Mouse (Mus musculus) neural tube, embryonic 13.5 days (tissue): ENCODE data around the gene Vmn1r152. TPM values are rescaled to one million over a fixed set of nuclear protein-coding genes. Genes with fewer than 3 reads are reported as not detected.
"Not testable (repeated sequence)": the region's sequence is repeated elsewhere in the genome, so short reads cannot be mapped to it uniquely, and the experiment has no call there.

Source experiments
- ATAC-seq: fragments of 200-750 bp; cut with Nextera tagmentation; 2 replicates; pipeline ENCODE4 v1.8.0; 2017; ENCODE audit warnings: low read depth, mild to moderate bottlenecking, moderate TSS enrichment, moderate library complexity
- H3K27ac ChIP-seq: fragments of 300-500 bp; sonication (generic); replicated peaks from 2 replicates; pipeline ENCODE4 v1.5.1; 2015; ENCODE audit warnings: moderate library complexity, mild to moderate bottlenecking, inconsistent platforms
- H3K27me3 ChIP-seq: fragments of 300-500 bp; sonication (generic); 2 replicates; pipeline ENCODE4 v1.6.1; 2015; ENCODE audit warnings: mild to moderate bottlenecking, inconsistent platforms
- H3K36me3 ChIP-seq: fragments of 300-500 bp; sonication (generic); 2 replicates; pipeline ENCODE4 v1.6.1; 2015; ENCODE audit warnings: mild to moderate bottlenecking, inconsistent platforms
- H3K4me1 ChIP-seq: fragments of 300-500 bp; sonication (generic); replicated peaks from 2 replicates; pipeline ENCODE4 v1.6.1; 2015; ENCODE audit warnings: inconsistent platforms
- H3K4me2 ChIP-seq: fragments of 300-500 bp; sonication (generic); 2 replicates; pipeline ENCODE4 v1.6.1; 2015; ENCODE audit warnings: inconsistent platforms, mild to moderate bottlenecking, moderate library complexity
- H3K4me3 ChIP-seq: fragments of 300-500 bp; sonication (generic); 2 replicates; pipeline ENCODE4 v1.5.1; 2015; ENCODE audit warnings: mild to moderate bottlenecking, inconsistent platforms
- H3K9ac ChIP-seq: fragments of 300-500 bp; sonication (generic); 2 replicates; pipeline ENCODE4 v1.6.1; 2015; ENCODE audit warnings: moderate library complexity, mild to moderate bottlenecking, inconsistent platforms
- H3K9me3 ChIP-seq: fragments of 300-500 bp; sonication (generic); 2 replicates; pipeline ENCODE4 v1.6.1; 2016; ENCODE audit warnings: inconsistent platforms
- WGBS: fragments of 180-500 bp; shearing (Covaris S2); methylation state at CpG from one replicate; pipeline ENCODE4 v1.1.7; 2015; 5-methylcytosine and 5-hydroxymethylcytosine counted together
- polyA plus RNA-seq: library from polyadenylated mRNA; unstranded; fragments of >200 nt; fragmentation: Nextera tagmentation; extraction: Ambion mirVana; gene quantifications from 2 replicates; pipeline ENCODE4 v1.2.1, GENCODE M21; 2015

The Vmn1r152 gene
- polyA plus RNA-seq, result not detected in 2 replicates

DNA sequence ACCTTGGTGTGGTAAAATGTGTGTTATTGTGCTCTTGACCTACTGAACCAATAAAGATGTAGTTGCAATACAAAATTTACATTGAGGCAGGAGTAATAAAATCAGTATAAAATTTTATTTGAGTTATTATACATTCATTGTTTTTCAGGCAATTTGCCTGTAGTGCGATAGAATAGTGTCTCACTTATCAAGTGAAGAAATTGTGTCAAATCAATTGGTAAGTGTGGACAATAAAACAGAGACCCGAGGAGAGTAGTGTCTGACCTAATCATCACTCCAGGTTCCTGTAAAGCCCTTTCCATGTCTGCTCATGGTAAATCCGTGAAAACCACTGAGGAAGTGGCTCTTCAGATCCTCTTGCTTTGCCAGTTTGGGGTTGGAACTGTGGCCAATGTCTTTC lies at the start of gene Vmn1r152:
Vmn1r152 (plus strand) TSS at position 301 of the 400 bp plus-strand sequence.
- not testable (repeated sequence) for H3K9me3 ChIP-seq, H3K4me2 ChIP-seq, H3K27ac ChIP-seq, H3K9ac ChIP-seq, H3K27me3 ChIP-seq, H3K4me3 ChIP-seq, ATAC-seq, H3K4me1 ChIP-seq, H3K36me3 ChIP-seq
- no CpG with 5 or more reads among the region's 3 CpGs for WGBS

DNA sequence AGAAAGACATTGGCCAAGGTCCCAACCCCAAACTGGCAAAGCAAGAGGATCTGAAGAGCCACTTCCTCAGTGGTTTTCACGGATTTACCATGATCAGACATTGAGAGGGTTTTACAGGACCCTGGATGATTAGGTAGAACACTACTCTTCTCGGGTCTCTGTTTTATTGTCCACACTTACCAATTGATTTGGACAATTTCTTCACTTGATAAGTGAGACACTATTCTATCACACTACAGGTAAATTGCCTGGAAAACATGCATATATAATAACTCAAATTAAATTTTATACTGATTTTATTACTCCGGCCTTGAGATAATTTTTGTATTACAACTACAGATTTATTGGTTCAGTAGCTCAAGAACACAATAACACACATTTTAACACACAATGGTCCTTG lies 23.2 kb upstream of the Vmn1r152 start, which contains the start of gene Vmn1r151:
Vmn1r151 (minus strand) TSS at position 101 of the 400 bp plus-strand sequence.
- H3K36me3 ChIP-seq, H3K4me1 ChIP-seq, H3K9me3 ChIP-seq, ATAC-seq, H3K4me2 ChIP-seq, H3K27me3 ChIP-seq, H3K9ac ChIP-seq, H3K4me3 ChIP-seq, H3K27ac ChIP-seq: not testable (repeated sequence)
- 69% methylated on average over 2 of the region's 3 CpGs for WGBS

DNA sequence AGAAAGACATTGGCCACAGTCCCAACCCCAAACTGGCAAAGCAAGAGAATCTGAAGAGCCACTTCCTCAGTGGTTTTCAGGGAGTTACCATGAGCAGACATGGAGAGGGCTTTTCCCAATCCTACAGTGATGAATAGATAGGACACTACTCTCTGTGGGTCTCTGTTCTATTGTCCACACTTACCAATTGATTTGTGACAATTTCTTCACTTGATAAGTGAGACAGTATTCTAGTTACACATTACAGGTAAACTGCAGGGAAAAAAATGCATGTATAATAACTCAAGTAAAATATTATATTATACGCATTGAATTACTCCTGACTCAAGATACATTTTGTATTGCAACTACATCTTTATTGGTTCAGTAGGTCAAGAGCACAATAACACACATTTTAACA lies 12.0 kb downstream of the Vmn1r152 start, which contains the start of gene Gm8677:
Gm8677 (minus strand) TSS at position 101 of the 400 bp plus-strand sequence.
- not testable (repeated sequence) for H3K27ac ChIP-seq, H3K4me1 ChIP-seq, H3K36me3 ChIP-seq, H3K27me3 ChIP-seq, H3K4me3 ChIP-seq, ATAC-seq, H3K4me2 ChIP-seq, H3K9ac ChIP-seq, H3K9me3 ChIP-seq
- no CpG with 5 or more reads among the region's 1 CpGs for WGBS

DNA sequence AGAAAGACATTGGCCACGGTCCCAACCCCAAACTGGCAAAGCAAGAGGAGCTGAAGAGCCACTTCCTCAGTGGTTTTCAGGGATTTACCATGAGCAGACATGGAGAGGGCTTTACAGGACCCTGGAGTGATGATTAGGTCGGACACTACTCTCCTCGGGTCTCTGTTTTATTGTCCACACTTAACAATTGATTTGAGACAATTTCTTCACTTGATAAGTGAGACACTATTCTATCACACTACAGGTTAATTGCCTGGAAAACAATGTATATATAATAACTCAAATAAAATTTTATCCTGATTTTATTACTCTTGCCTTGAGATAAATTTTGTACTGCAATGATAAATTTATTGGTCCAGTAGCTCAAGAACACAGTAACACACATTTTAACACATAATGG lies 42.5 kb downstream of the Vmn1r152 start, which contains the start of gene Gm4201:
Gm4201 (minus strand) TSS at position 101 of the 400 bp plus-strand sequence.
- H3K4me2 ChIP-seq, ATAC-seq, H3K36me3 ChIP-seq, H3K27ac ChIP-seq, H3K27me3 ChIP-seq, H3K9me3 ChIP-seq, H3K4me3 ChIP-seq, H3K4me1 ChIP-seq, H3K9ac ChIP-seq: not testable (repeated sequence)
- no CpG with 5 or more reads among the region's 3 CpGs for WGBS

Other genes with a start within 250 kb of the Vmn1r152 start
- gene Gm4187, start 193.2 kb upstream of the Vmn1r152 start, polyA plus RNA-seq, result not detected in 2 replicates
- gene Gm8660, start 151.9 kb upstream of the Vmn1r152 start, polyA plus RNA-seq, result not detected in 2 replicates
- not detected in 2 replicates for gene Vmn1r148, start 109.4 kb upstream of the Vmn1r152 start, polyA plus RNA-seq
- not detected in 2 replicates for gene Vmn1r149, start 84.7 kb upstream of the Vmn1r152 start, polyA plus RNA-seq
- gene Gm10665, start 58.9 kb upstream of the Vmn1r152 start, polyA plus RNA-seq, result not detected in 2 replicates
- gene Vmn1r151, start 23.3 kb upstream of the Vmn1r152 start, polyA plus RNA-seq, result not detected in 2 replicates
- not detected in 2 replicates for gene Gm8677, start 11.9 kb downstream of the Vmn1r152 start, polyA plus RNA-seq
- not detected in 2 replicates for gene Gm4201, start 42.4 kb downstream of the Vmn1r152 start, polyA plus RNA-seq
- not detected in 2 replicates for gene Gm4565, start 65.2 kb downstream of the Vmn1r152 start, polyA plus RNA-seq
- gene Vmn1r155, start 135.1 kb downstream of the Vmn1r152 start, polyA plus RNA-seq, result not detected in 2 replicates
- gene Gm8693, start 169.3 kb downstream of the Vmn1r152 start, polyA plus RNA-seq, result not detected in 2 replicates
- not detected in 2 replicates for gene Gm4567, start 196.7 kb downstream of the Vmn1r152 start, polyA plus RNA-seq
- not detected in 2 replicates for gene Vmn1r157, start 238.7 kb downstream of the Vmn1r152 start, polyA plus RNA-seq